Mouse (Mus musculus) urinary bladder, postnatal 10 days (tissue): Measurements from ENCODE around the gene Dync2li1.

Experiments
- DNase-seq: peaks from one replicate; pipeline ENCODE4 v3.0.0; 2022; ENCODE audit warnings: low spot score

Gene Dync2li1

DNA sequence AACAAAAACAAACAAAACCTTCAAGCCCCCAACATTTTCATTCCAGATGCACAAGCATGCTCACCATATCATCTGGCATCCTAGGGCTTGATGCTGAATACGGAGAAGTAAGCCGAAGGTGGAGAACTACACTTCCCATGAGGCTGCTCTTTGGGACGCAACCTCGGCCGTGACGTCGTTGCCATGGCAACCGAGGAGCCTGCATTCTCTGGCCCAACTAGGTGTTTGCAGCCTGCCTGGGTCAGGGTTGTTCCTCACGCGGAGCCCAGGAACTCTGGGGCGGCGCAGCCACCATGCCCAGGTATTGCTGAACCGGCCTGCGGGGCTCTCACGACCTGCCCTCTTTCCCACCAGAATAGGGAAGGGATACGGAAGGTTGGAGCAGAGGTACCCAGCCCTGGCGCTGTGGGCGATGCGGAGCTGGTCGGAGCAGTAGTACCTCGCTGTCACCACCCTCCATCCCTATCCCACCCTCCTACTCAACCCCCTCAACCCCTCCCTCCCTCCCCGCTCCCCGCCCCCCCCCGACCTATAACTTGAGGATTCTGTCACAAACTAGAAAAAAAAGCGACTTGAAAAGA is at the start of gene Dync2li1:
TSS of gene Dync2li1 (plus strand) at position 221 of the 581 bp plus-strand sequence.
- peak; percentile 61 for DNase-seq

DNA sequence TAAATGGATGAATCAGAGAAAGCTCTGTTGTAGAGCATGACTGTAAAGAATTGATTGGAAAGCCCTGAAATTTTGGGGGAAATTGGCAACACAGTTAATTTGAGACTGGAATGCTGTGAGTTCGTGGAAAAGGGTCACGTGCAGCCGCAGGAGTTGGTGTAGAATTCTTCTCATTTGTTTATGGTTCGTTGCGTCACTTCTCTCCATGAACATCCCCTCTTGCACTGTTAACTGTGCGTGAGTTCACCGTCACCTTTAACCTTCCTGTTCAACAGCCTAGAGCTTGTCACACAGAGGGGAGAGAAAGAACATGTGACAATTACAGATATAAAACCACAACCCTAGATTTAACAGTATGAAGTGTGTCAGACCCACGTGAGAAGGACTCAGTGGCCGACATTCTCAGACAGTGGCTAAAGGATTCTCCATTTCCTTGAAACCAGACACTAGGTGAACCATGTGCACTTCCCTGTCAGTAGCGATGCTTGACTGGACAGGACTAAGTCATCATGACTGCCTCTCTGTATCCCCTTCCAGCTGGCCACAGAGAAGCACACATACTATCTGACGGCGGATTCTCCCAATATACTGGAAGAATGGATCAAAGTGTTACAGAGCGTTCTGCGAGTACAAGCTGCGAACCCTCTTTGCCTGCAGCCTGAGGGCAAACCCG is 49.5 kb upstream of the Dync2li1 start:
- DNase-seq, result no peak

DNA sequence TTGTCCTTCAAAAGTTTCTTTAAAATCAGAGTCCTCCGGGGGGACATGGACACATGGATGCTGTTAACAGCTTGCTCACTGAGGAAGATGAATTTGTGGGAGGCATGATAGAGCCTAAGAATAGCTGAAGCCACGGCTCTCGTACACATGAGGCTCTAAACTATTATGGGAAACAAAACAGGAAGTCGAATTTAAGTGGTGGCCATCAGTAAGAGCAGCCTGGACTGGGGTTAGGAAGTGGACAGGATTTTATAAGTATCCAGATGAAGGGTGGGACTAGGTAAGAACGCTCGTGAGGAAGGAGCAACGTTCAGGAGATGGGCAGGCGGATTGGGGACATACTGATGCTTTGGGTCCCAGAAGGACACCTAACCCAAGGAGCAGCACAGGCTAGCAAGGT is 47.0 kb upstream of the Dync2li1 start:
- DNase-seq, result no peak

DNA sequence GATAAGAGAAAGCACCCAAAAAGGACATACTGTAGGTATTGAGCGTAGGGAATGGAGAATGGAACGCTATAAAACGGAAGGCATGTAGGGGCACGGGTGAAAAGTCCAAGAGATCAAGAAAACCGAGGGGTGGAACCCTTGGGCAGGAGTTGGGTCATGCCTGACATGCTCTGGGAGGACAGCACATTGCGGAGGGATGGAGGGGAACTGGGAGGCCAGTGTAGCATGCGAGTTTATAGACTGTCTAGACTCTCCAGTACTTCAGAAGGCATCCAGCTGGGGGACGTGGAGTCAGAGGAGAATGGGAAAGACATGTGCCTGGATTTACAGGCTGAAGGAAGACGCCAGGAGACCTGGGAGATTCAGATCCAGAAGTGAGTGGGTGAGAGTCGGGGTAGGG is 46.5 kb upstream of the Dync2li1 start:
- no peak for DNase-seq

DNA sequence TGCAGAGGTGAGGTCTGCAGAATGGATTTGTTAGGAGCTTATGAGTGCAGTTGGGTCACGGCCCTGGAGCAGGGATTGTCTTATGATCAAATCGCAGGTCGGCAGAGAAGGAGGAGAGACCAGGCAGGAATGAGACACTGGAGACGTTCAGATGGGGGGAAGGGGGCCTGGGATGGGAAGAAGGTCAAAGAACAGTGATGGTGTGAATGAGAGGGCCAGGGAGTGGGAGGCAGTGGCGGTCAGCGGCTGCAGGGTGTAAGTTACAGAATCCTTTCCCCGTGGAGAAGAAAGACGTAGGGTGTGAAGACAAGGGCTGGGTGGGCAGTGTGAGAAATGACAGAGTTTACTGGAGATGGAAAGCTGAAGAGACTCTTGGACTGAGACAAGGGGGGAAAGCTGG is 45.5 kb upstream of the Dync2li1 start:
- no peak for DNase-seq

DNA sequence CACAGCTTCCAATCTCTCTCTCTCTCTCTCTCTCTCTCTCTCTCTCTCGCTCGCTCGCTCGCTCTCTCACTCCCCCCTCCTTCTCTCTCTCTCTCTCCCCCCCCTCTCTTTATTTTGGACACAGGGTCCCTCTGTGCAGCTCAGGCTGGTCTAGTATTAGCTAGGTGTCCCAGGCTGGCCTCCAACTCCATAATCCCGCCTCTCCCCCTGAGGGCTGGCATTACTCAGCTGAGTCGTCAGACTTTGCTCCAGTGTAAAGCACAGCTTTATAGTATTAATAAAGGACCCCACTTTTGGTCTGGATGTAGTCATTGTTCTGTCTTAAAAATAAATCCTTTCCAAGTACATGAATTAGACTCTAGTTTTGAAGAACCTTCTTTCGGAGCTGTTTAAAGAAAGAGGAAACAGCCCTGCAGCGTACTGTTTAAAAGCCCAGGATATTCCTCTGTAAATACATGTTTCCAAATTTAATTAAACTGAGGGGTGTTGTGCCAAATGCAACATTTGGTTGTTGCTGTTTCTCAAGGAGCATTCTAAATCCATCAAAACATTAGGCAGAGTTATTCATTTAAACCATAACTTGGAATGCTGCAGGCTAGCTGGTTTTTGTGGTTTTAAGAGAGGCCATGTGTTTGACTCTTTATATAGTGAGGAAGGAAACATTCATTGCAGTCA is 44.4 kb upstream of the Dync2li1 start:
- DNase-seq, result no peak

DNA sequence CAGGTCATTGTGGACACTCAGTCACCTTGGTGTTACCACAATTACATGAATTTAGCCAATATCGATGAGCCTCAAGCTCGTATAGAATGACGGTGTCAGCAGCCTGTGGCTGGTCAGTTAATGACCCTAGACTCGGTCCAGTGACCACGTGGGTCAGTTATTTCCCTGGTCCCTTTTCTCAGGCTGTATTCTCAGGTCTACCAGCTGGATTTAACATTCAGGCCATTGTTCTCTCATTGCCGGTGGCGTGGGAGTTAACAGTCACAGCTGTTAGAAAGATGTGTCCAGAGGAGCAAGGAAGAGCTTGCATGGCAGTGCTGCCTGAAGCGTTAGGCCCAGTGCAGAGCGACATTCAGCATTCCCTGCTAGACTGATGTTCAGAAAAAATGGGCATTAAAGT is 42.2 kb upstream of the Dync2li1 start:
- no peak for DNase-seq

DNA sequence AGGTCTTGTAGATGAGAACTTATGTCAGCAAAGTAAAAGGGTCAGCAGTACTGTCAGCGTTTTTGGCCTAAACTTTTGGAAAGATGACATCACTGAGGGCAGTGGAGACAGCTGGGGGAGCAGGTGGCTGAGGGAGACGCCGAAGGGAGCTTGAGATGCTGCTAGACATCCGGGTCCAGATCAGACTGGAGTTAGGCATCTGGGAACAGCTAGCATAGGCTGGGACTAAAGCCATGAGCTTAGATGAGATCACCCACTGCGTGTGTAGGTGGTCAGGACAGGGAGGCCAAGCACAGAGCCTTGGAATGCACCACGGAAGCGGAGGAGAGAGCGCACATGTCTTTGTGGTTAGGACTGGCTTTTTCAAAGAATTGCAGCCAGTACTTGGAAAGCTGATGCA is 41.2 kb upstream of the Dync2li1 start:
- DNase-seq, result no peak

DNA sequence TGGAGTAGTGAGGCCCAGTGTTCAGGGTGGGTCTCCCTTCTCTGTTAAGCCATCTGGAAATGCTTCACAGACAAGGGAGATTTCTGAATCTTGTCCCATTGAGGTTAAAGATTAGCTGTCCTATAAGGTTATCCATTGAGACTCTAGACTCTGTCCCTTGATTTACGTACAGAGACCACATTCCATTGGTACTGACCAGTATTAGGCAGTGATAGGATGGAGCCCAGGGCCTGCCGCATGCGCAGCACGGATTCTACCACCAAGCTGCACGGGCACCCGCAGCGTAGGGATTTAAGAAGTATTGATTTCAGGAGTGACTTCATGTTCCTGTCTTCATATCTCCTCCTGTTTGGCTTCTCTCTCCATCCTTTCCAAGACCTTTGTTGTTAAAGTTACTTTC is 36.2 kb upstream of the Dync2li1 start:
- DNase-seq, result no peak

DNA sequence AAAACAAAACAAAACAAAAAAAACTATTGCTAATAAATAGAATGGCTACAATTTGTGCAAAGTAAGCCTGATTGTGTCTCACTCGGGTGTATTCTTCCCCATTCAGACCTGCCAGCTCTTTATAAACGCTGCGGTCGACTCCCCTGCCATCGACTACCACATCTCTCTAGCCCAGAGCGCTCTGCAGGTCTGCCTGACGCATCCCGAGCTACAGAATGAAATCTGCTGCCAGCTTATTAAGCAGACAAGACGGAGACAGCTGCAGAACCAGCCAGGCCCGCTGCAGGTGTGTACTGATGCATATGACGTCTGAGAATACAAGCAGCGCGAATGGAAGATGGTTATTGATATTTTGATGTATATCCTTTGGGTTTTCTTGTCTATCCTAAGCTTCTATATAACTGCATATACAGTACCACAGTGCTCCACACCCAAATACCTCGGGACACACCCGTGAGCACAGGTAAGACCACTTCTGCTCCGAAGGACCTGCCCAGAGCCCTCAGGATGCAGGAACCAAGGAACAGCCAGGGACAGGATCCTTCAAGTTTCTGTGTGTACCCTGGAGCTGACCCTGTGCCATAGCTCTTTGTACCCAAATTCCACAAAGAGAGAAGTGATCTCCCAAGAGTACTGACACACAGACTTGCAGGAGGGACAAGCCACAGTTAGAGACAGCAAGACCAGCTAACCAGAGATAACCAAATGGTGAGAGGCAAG is 34.7 kb upstream of the Dync2li1 start:
- DNase-seq, result no peak

DNA sequence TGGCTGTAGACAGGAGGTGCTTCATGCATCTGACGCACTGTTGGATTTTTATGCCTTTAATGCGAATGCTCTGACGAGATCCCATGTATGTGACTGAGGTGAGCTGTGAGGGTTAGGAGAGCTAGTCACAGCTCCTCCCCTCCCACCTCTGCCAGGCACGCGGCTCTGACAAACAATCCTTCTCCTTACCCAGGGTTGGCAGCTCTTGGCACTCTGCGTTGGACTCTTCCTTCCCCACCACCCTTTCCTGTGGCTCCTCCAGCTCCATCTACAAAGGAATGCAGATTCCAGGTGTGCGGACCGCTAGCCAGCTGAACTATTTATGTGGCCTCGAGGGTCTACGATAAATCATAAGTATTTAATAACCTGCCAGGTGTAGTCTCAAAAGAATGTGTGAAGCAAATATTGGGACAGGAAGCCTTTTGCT is 30.3 kb upstream of the Dync2li1 start:
- DNase-seq, result no peak

DNA sequence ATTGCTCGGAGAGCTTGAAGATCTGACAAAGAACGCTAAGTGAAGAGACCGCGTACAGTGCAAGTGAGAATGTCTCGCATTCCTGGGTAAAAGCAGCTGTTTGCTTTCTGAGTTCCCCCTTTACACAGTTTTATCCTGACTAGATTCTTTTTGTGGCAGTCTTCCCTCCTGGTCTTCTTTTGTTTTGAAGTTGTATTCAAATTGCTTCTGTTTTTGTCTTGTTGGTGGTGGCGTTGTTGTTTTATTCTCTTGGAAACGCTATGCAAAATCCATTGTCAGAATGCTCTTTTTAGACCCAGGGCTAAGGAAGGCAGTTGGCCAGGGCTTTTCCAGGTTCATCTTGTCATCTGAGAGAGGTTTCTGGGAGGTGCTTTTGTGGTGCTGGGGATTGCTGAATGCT is 29.8 kb upstream of the Dync2li1 start:
- no peak for DNase-seq

DNA sequence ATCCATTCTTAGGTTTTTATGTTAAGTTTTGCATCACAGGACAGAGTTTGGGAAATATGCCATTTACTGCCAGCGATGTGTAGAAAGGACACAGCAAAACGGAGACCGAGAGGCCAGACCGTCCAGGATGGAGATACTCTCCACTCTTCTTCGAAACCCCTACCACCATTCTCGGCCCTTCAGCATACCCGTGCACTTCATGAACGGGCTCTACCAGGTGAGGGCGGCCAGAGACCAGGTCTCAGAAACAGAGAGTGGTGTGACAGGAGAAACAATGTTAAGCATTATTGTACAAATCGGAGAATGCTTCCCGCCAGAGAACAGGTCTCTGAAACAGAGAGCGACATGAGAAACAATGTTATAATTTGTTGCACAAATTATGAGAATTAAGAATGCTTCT is 28.4 kb upstream of the Dync2li1 start:
- DNase-seq, result no peak

DNA sequence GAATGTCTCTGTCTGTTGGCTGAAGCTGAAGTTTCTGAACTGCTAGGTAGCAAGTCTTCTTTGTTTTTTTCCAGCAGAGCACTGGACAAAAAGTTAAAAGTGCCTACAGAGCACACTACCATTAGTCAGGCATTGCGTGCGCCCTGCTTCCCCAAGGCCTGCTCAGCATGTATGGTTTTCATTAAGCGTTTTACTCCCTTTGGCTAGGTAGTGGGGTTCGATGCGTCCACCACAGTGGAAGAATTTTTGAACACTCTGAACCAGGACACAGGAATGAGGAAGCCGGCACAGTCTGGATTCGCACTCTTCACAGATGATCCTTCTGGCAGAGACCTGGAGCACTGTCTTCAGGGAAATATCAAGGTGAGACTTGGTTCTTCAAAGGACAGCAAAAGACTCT is 27.4 kb upstream of the Dync2li1 start:
- no peak for DNase-seq

DNA sequence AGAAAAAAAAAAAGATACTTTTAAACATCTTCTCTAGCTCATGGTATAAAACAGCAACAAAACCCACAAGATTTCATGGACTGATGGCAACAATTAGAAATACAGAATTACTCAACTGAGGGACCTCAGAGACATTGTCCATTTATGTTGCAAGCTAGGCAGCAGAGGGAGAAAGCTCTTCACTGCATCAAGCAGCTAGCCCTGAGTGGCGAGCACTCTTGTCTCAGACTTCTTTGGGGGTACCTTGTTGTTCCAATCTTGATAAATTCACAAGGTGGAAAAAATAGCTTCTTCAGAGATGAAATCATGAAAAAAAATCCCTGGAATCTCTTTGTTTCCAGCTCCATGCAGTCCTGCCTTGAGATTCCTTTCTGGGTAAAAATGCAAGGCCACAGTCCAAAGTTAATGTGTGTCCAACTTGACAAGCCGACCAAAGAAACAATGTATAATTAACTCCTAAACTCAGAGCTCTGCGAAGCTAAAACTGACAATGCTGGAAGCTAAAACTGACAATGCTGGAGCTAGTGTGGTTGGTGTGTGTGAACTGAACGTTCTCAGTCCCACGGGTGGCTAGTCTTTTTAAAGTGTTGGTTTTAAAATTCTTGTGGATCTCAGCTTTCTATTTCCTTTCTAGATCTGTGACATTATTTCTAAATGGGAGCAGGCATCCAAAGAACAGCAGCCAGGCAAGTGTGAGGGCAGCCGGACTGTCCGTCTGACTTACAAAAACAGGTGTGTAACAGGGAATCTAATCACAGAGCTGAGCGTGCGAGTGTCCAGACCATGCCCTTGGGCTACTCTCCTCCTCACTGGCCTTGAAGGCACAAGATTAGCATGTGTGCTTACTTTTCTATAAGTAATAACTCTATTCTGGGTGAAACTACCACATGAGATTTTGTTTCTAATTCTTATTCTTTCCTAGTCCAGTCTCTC is 26.0 kb upstream of the Dync2li1 start:
- DNase-seq, result no peak

DNA sequence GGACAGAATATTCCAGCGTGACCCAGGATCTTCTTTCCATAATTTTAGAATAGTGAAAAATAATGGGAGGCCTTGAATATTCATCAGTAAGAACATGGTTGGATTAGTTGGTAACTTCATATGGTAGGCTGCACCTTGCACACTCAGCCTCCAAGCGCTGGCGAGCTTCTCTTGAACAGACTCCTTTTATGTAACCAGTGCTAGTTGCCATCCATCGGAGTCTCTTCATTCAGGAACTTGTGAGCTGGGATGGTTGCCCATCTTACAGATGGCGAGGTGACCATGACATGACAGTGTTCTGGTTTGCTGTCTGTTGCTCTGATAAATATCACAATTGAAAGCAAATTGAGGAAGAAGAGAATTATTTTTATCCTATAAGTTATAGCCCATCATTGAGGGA is 24.5 kb upstream of the Dync2li1 start:
- DNase-seq, result no peak

DNA sequence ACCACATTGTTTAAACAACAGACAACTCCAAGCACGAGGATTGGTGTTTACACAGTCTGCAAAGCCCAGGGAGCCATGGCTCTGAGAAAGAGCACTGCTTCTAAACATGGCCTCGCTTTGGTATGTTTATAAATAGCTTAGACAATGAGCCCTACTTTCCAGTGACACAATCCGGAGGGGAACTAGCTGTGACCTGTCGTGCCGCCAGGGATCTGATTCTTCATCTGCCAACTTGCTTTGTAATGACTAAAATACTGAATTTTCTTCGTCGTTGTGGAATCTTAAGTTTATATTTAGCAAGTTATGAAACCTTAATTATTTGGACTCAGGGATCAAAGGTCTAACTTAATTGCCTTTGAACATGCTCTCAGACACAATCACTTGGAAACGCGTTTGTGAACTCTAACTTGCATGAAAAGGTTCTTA is 23.1 kb upstream of the Dync2li1 start:
- no peak for DNase-seq

DNA sequence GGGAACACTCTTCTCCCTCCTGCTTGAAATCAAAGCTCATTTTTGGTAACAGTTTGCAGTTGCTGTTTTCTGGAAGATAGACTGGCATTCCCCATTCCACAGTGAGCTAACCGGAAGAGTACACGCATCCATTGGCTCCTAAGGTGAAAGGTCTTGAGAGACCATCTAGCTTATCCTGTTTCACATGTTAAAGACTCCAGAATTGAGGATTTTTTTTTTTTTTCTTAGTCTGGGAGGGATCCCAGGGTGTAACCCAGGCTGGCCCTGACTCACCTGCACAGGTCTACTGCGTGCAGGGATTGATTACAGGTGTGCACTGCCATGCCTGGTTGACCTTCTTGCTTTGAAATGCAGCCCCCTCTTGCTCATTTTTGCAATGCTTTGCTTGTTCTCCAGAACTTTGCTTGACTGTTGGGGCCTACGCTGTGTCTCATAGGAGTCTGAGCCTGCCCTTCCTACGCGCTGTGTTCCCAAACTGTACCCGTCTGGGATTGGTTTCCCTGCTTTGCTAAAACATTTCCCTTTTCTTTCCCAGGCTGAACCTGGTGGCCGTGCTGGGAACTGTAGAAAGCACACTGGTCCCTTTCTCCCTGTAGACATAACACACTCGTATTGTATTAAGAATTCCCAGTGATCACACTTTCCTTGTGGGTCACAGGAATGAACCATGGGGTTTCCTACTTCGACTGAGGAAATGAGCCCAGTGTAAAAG is 22.4 kb upstream of the Dync2li1 start:
- no peak for DNase-seq

DNA sequence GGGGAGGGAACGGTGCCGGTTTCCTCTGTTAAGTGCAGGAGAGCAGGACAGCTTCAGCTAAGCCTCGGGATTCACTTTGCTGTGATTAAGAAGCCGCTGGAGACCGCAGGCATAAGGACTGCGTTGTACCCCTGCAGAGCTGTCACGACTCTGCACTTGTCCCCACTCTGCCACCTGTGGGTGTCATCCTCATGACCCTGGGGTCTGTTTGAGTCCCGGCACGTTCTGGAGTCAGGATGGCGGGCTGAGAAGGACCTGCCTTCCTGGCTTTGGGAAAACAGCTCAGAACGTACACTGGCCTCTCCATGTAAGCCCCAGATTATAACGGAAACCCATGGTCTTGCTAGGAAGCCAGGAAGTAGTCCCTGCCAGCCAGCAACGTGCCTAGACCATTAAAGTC is 19.3 kb upstream of the Dync2li1 start:
- no peak for DNase-seq

DNA sequence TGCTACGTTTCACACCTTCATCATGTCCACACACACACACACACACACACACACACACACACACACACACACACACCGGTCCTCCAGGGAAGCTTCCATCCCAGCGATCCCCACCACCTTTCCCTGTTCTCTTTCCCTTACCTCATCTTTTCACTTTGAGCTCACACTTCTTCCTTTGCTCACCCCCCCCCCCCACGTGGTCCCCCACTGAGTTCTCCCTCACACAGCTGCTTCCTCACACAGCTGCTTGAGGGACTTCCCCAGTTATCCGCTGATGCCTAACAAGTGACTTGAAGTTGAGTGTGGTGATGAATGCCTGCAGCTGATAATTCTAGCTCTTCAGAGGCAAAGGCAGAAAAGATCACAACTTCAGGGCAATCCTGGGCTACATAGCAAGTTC is 18.7 kb upstream of the Dync2li1 start:
- DNase-seq, result no peak

DNA sequence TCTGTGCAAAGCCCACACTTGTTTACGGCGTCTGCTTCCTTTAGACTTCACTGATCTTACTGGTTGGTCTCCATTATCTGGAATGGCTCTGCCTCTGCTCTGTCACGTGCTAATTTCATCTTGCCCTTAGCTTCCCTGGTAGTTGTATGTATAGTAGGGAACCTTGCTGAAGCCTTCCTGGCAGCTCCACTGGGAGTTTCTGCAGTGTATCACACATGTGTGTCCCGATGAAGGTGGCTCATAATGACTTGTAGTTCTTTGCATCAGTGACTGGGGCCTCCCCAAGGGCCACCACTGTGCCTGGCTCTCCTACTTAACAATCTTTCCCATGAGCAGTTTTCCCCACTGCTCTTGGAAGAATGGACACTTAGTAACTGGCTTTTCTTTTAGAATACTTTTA is 17.7 kb upstream of the Dync2li1 start:
- DNase-seq, result no peak
